Mouse (Mus musculus) hindbrain, embryonic 12.5 days (tissue): ENCODE data around the gene Tenm4. TPM values are rescaled to one million over a fixed set of nuclear protein-coding genes. Genes with fewer than 3 reads are reported as not detected.
A peak's percentile ranks its signal among the peaks of the same experiment; 100 is the strongest.

Experiments
- ATAC-seq: fragments of 200-750 bp; cut with Nextera tagmentation; 2 replicates; pipeline ENCODE4 v1.8.0; 2017; ENCODE audit warnings: moderate TSS enrichment; ENCODE audit not compliant: low FRiP score
- H3K27ac ChIP-seq: fragments of 300-500 bp; sonication (generic); 2 replicates; pipeline ENCODE4 v1.5.1; 2016; ENCODE audit warnings: mild to moderate bottlenecking
- H3K27me3 ChIP-seq: fragments of 300-500 bp; sonication (generic); 2 replicates; pipeline ENCODE4 v1.6.1; 2016; ENCODE audit warnings: mild to moderate bottlenecking
- H3K36me3 ChIP-seq: fragments of 300-500 bp; sonication (generic); 2 replicates; pipeline ENCODE4 v1.6.1; 2016; ENCODE audit warnings: mild to moderate bottlenecking
- H3K4me1 ChIP-seq: fragments of 300-500 bp; sonication (generic); 2 replicates; pipeline ENCODE4 v1.6.1; 2016
- H3K4me2 ChIP-seq: fragments of 300-500 bp; sonication (generic); replicated peaks from 2 replicates; pipeline ENCODE4 v1.6.1; 2016; ENCODE audit warnings: mild to moderate bottlenecking
- H3K4me3 ChIP-seq: fragments of 300-500 bp; sonication (generic); 2 replicates; pipeline ENCODE4 v1.5.1; 2016; ENCODE audit warnings: mild to moderate bottlenecking
- H3K9ac ChIP-seq: fragments of 300-500 bp; sonication (generic); 2 replicates; pipeline ENCODE4 v1.6.1; 2016; ENCODE audit warnings: mild to moderate bottlenecking, moderate library complexity
- H3K9me3 ChIP-seq: fragments of 300-500 bp; sonication (generic); replicated peaks from 2 replicates; pipeline ENCODE4 v1.6.1; 2016; ENCODE audit warnings: mild to moderate bottlenecking
- WGBS: fragments of 180-500 bp; shearing (Covaris S2); methylation state at CpG from one replicate; pipeline ENCODE4 v1.1.7; 2016; 5-methylcytosine and 5-hydroxymethylcytosine counted together
- polyA plus RNA-seq: library from polyadenylated mRNA; unstranded; fragments of >200 nt; fragmentation: Nextera tagmentation; extraction: Ambion mirVana; gene quantifications from 2 replicates; pipeline ENCODE4 v1.2.1, GENCODE M21; 2016

The Tenm4 gene
- polyA plus RNA-seq, 1 experiment from 2014 or later = 38.5 TPM

DNA sequence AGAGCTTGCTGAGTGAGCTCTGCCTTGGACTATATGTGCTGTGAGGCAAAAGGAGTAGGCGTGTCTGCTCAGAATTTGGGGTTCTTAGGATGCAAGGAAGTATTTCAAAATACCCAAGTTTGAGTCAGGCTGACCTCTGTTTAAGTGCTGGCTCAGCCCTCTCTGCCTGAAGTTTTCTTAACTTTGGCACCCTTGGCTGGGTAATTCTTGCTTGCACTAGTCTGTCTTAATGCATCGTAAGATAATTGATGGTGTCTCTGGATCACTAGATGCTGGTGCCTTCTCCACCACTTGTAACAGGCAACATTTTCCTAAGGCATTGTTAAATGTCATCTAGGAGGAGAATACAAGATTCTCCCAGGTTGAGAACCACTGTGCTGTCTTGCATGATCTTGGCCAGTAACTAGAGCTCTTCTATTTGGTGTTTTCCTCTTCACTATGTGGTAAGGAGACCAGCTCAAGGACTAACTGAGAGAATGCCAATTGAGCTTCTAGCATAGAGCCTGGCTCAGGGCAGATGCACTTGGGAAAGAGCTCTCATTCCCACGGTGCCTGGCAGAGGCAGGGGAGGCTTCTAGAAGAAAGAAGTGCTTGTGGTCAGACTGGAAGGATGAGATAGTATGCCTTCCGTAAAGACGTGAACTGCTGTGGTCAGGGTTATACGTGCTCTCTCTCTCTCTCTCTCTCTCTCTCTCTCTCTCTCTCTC, 57.7 kb downstream of the Tenm4 start:
- Histone ChIP-seq H3K9me3 (no peaks in the 10 kb centered on the region), H3K9ac (no peak overlapping the region), H3K36me3 (no peaks in the 10 kb centered on the region), H3K4me1 (peaks cover 15% of the 10 kb centered on the region), H3K4me2 (no peak overlapping the region), H3K4me3 (no peak overlapping the region), H3K27me3 (no peaks in the 10 kb centered on the region), H3K27ac (no peak overlapping the region)
- no peak for ATAC-seq
- 87% methylated on average over 6 of the region's 6 CpGs for WGBS

DNA sequence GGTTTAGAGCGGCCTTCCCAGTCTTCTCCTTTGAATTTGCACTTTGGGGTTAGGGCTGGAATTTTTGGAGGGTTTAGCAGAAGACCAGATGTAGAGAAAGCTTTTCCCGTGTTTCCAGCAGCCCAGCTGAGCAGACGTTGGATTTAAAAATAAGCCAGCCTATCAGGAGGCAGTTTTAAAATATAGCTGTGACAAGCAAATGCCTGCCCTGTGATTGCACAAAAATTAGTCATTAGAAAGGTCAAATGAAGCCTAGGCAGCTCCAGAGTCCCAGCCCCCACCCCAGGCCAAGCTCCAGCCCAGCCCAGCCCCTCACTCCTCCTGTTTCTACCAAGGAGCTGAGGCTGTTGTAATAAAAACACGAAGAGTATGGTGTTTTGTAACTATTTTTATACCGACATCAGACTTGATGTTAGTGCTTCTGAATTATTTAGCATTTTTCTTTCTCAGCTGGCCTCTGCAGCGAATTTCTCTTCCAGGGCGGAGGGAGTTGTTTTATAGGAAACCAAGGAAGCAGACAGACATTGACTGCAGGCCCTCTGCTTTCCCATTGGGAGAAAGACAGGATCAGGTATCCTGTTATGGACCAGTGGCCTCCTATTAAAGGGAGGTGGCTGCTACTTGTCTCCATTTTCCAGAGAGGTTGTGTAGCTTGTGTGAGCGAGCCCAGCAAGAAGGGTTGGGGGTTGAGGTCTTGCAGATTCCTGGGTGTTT, 59.1 kb downstream of the Tenm4 start:
- no peak overlapping the region for H3K4me2 ChIP-seq
- H3K9ac ChIP-seq = no peak overlapping the region
- 71% methylated on average over 8 of the region's 8 CpGs for WGBS
- ATAC-seq = peak; percentile 11; the same call in 1 of the 2 replicates
- peak overlapping the region; percentile 35; the same call in 1 of the 2 replicates for H3K27ac ChIP-seq
- H3K27me3 ChIP-seq = no peaks in the 10 kb centered on the region
- H3K4me3 ChIP-seq = no peak overlapping the region
- peaks cover 15% of the 10 kb centered on the region for H3K4me1 ChIP-seq
- H3K36me3 ChIP-seq = no peaks in the 10 kb centered on the region
- no peaks in the 10 kb centered on the region for H3K9me3 ChIP-seq

DNA sequence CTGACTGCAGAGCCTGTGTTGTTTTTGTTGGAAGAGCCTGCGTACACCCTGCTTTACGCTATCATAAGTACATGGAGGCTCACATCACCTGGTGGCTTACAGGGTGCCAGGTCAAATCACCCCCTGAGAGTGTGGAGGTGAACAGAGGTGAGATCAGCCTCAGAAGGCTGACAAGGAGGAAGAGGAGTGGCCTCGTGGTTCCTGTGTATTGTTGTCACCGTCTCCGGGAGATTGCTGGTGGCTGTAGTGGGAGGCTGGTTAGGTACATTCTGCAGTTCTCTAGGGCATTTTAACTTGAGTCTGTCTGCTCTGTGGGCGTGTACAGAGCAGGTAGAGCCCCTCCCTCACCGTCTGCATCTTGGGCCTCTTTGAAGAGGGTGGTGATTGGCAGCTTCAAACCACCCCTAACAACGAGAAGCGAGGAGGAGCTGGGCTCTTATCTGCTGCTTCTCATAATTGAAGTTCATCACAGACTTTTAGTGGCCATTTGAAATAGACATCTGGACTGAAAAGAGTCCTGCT, 59.7 kb downstream of the Tenm4 start:
- peak; percentile 63 for ATAC-seq
- no peak overlapping the region for H3K4me2 ChIP-seq
- 55% methylated on average over 9 of the region's 9 CpGs for WGBS
- H3K27ac ChIP-seq = peak overlapping the region; percentile 35; the same call in 1 of the 2 replicates
- H3K9ac ChIP-seq = no peak overlapping the region
- H3K4me1 ChIP-seq = peaks cover 15% of the 10 kb centered on the region
- H3K4me3 ChIP-seq = no peak overlapping the region
- no peaks in the 10 kb centered on the region for H3K9me3 ChIP-seq
- H3K27me3 ChIP-seq = no peaks in the 10 kb centered on the region
- H3K36me3 ChIP-seq = no peaks in the 10 kb centered on the region

DNA sequence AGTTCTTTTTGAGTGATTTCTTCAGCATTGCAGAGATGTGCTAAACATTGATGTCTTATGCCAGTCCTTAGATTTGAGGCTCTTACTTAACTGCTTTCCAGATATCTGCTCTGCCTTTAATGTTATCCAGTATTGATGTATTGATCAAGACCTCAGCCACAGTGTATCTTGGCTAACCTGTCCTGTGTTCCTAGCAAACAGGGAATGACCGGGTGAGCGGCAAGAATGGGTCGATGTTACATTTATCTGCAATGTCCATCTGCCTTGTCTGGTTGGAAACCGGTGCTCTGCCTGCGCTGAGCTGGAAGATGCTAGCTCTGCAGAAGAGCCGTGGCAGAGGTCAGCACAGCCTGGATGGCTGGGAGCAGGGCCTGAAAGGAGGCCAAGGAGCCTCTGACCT, 64.8 kb downstream of the Tenm4 start:
- H3K36me3 ChIP-seq = no peaks in the 10 kb centered on the region
- H3K4me2 ChIP-seq = no peak overlapping the region
- H3K27ac ChIP-seq = no peak overlapping the region
- no peaks in the 10 kb centered on the region for H3K9me3 ChIP-seq
- no peaks in the 10 kb centered on the region for H3K27me3 ChIP-seq
- no peak for ATAC-seq
- H3K4me1 ChIP-seq = peaks cover 8% of the 10 kb centered on the region
- no peak overlapping the region for H3K4me3 ChIP-seq
- H3K9ac ChIP-seq = no peak overlapping the region
- 81% methylated on average over 6 of the region's 6 CpGs for WGBS

DNA sequence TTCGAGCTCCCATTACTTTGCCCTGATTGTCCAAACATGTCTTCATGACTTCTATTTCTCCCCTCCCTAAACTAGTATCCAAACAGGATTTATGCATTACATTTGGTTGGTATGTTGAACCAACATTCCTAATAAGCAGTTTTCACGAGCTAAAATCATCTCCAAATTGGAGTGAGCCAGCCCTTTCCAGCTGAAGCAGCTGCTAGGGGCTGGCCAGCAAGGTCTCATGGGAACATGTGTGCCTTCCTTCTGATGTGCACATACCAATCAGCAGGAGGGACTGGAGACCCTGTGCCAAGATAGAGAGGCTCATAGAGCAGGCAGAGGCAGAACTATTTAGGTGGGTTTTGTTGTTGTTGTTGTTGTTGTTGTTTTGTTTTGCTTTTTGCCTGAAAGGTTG, 69.6 kb downstream of the Tenm4 start:
- 53% methylated on average over 2 of the region's 2 CpGs for WGBS
- H3K4me2 ChIP-seq = no peak overlapping the region
- peaks cover 5% of the 10 kb centered on the region; the same call in 1 of the 2 replicates for H3K4me1 ChIP-seq
- H3K27ac ChIP-seq = no peak overlapping the region
- H3K36me3 ChIP-seq = no peaks in the 10 kb centered on the region
- no peak overlapping the region for H3K4me3 ChIP-seq
- H3K9ac ChIP-seq = no peak overlapping the region
- ATAC-seq = 0 out of 2 replicates have a peak, but pooled peaks have one; percentile 38
- H3K9me3 ChIP-seq = no peaks in the 10 kb centered on the region
- H3K27me3 ChIP-seq = no peaks in the 10 kb centered on the region

DNA sequence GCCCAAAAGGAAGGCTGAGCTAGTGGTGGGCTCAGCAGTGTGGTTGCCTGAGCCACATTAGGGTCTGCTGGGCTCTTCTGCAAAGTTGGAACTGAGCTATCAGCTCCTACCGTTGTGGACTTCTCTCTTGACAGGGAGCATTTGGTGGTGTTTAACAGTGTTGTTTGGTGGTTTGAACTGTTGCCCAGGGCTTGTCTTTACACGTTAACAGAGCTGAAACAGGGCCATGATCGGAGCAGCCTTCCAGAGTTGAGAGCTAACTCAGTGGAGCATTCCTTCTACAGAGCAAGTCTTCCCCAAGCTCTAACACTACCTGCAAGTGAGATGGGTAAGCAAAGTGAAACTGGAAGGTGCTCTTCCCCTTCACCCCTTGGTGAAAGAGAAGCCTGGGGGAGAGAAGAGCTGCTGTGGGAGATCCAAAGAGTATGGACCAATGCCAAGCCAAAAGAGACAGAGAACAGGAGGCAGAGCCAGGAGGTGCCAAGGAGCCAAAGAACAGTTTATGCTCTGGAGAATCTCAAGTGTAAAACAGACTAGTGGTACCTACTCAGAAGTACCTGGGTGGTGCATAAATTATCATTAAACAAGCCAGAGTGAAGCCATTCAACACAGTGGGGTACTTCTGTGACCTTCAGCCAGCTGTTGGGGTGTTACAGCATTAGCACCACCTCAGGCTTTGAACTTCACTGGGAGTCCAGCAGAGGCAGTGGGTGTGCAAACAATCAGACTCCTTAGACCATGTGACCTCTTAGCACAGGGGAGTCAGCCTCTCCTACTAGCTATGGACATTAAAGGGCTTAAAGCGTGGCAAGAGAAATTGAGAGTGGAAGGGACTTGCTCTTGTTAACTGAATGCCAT, 71.5 kb downstream of the Tenm4 start:
- no peak for ATAC-seq
- no peak overlapping the region for H3K27ac ChIP-seq
- H3K36me3 ChIP-seq = no peaks in the 10 kb centered on the region
- H3K9ac ChIP-seq = no peak overlapping the region
- no peak overlapping the region for H3K4me2 ChIP-seq
- H3K4me1 ChIP-seq = peaks cover 5% of the 10 kb centered on the region; the same call in 1 of the 2 replicates
- H3K9me3 ChIP-seq = no peaks in the 10 kb centered on the region
- H3K27me3 ChIP-seq = no peaks in the 10 kb centered on the region
- no peak overlapping the region for H3K4me3 ChIP-seq
- 81% methylated on average over 4 of the region's 4 CpGs for WGBS

DNA sequence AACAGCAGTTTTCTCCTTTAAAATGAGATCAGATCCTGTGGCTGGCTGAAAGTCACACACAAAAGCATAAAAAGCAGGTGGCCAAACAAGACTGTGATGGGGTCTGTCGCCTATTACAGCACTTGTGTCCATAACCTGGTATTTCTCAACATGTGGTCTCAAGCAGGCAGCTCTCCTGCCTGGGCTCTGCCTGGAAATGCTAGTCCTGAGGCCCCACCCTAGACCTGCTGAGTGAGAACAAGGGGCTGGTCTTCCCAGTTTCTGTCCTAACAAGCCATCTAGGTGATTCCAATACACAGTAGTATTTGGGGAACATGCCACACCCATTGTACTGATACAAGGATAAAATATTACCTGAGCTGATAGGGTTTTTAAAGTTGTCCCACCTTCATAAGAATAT, 73.8 kb downstream of the Tenm4 start:
- H3K4me2 ChIP-seq = no peak overlapping the region
- H3K9ac ChIP-seq = no peak overlapping the region
- peaks cover 5% of the 10 kb centered on the region; the same call in 1 of the 2 replicates for H3K4me1 ChIP-seq
- no peaks in the 10 kb centered on the region for H3K27me3 ChIP-seq
- WGBS = 81% methylated on average over 1 of the region's 1 CpGs
- H3K4me3 ChIP-seq = no peak overlapping the region
- no peaks in the 10 kb centered on the region for H3K36me3 ChIP-seq
- no peaks in the 10 kb centered on the region for H3K9me3 ChIP-seq
- ATAC-seq = no peak
- no peak overlapping the region for H3K27ac ChIP-seq

DNA sequence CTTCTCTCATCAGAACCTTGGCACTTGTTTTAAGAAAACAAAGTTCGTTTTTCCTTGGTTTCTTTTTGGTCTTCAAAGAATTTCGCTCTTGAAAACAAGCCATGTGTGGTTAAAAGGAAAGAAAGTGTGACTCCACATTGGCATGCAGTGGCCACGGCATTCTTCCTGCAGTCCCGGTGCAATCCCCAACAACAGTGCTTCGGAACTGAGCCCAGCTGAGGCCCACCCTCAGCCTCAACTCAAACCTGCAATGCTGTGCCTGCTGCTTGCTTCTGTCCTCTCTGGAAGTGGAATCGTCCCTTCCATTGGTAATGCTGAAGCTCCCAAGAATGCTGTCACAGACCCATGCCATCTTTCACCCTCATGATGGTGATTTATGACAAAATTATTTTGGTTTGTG, 88.6 kb downstream of the Tenm4 start:
- H3K27me3 ChIP-seq = no peaks in the 10 kb centered on the region
- ATAC-seq = no peak
- no peaks in the 10 kb centered on the region for H3K36me3 ChIP-seq
- WGBS = 80% methylated on average over 6 of the region's 6 CpGs
- H3K4me2 ChIP-seq = no peak overlapping the region
- H3K4me3 ChIP-seq = no peak overlapping the region
- H3K27ac ChIP-seq = no peak overlapping the region
- H3K4me1 ChIP-seq = peaks cover 5% of the 10 kb centered on the region; the same call in 1 of the 2 replicates
- no peak overlapping the region for H3K9ac ChIP-seq
- H3K9me3 ChIP-seq = no peaks in the 10 kb centered on the region

DNA sequence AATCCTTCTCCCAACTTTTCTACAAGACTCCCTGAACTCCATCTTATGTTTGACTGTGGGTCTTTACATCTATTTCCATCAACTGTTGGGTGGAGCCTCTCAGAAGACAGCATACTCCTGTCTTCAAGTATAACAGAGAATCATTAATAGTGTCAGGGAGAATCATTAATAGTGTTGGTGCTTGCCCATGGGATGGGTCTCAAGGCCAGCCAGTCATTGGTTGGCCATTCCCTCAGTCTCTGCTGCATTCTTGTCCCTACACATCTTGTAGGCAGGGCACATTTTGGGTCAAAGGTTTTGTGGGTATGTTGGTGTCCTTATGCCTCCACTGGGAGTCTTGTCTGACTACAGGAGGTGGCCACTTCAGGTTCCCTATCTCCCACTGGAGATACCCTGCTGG, 91.1 kb downstream of the Tenm4 start:
- ATAC-seq = no peak
- no peak overlapping the region for H3K4me3 ChIP-seq
- H3K27ac ChIP-seq = no peak overlapping the region
- H3K27me3 ChIP-seq = no peaks in the 10 kb centered on the region
- no peaks in the 10 kb centered on the region for H3K36me3 ChIP-seq
- H3K9ac ChIP-seq = no peak overlapping the region
- H3K9me3 ChIP-seq = no peaks in the 10 kb centered on the region
- peaks cover 5% of the 10 kb centered on the region; the same call in 1 of the 2 replicates for H3K4me1 ChIP-seq
- no peak overlapping the region for H3K4me2 ChIP-seq

DNA sequence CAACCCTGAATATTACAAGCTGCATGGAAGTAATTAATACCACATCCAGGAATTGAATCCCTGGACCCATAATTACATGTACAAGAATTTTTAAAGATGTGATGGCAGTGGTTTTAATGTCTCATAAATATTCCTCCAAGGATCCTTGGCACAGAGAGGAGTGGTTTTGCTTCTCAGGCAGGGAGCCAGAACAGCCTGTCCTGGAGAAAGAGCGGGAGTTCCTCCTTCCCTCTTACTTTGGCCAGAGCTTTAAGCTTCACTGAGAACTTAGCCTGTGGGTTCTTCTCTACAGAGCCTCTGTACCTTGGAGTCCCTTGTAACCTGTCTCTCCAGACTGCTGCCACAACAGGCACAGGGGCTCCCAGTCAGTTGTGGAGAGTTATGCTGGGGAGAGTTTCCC, 94.9 kb downstream of the Tenm4 start:
- H3K36me3 ChIP-seq = no peaks in the 10 kb centered on the region

DNA sequence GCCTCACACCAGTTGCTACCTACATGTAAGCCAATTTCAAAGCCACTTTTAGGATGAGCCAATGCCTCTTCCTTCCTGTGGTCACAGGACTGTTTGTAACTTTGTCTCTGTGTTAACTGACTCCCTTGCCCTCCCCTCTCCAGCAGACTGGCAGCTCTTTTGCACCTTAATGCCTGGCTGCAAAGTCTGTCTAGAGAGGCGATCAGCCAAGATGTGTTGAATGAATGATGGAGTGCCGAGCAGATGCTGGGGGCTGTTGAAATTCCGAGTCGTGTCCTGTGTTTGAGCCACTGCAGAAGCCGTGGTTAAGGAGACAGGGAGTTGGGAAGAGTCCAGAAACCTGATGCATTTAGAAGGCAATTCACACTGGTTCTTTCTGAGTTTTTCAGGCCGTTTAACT, 96.2 kb downstream of the Tenm4 start:
- no peaks in the 10 kb centered on the region for H3K9me3 ChIP-seq
- ATAC-seq = no peak
- 65% methylated on average over 6 of the region's 6 CpGs for WGBS
- no peak overlapping the region for H3K27ac ChIP-seq
- no peaks in the 10 kb centered on the region for H3K27me3 ChIP-seq
- peaks cover 4% of the 10 kb centered on the region; the same call in 1 of the 2 replicates for H3K4me1 ChIP-seq
- H3K4me2 ChIP-seq = no peak overlapping the region
- no peak overlapping the region for H3K9ac ChIP-seq
- no peaks in the 10 kb centered on the region for H3K36me3 ChIP-seq
- no peak overlapping the region for H3K4me3 ChIP-seq

More for the DNA sequence above, 94.9 kb downstream of the Tenm4 start:
- no peaks in the 10 kb centered on the region for H3K27me3 ChIP-seq
- no peaks in the 10 kb centered on the region for H3K9me3 ChIP-seq
- H3K4me2 ChIP-seq = no peak overlapping the region
- H3K4me3 ChIP-seq = no peak overlapping the region
- H3K9ac ChIP-seq = no peak overlapping the region
- ATAC-seq = no peak
- H3K27ac ChIP-seq = no peak overlapping the region
- 85% methylated on average over 1 of the region's 1 CpGs for WGBS
- peaks cover 5% of the 10 kb centered on the region for H3K4me1 ChIP-seq

DNA sequence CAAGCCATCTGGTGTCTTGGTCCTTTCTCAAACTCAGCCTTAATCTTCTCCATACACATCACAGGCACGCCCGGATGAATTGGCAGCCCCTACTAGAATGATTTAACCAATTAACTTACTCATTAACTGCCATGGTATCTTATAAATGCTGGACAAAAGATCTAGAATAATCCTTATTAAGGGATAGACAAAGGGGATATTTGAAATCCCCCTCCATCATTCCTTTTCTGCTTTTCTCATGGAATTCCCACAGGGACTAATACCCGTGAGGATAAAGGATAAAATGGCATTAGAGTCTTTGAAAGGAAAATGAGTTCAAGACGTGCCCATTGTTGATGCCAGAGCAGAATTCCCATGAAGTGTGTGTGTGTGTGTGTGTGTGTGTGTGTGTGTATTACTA, 99.6 kb downstream of the Tenm4 start:
- 57% methylated on average over 4 of the region's 4 CpGs for WGBS
- Histone ChIP-seq H3K27me3 (no peaks in the 10 kb centered on the region), H3K4me2 (no peak overlapping the region), H3K27ac (no peak overlapping the region), H3K4me1 (peaks cover 4% of the 10 kb centered on the region; the same call in 1 of the 2 replicates), H3K36me3 (no peaks in the 10 kb centered on the region), H3K9ac (no peak overlapping the region), H3K9me3 (no peaks in the 10 kb centered on the region; the same call in 1 of the 2 replicates), H3K4me3 (no peak overlapping the region)
- ATAC-seq = no peak
